In genomic region chr5:21426666-21427065, GRCm38 (mm10) we compare ENCODE assay signal across 13 mouse cellular contexts. TPM values are rescaled to one million over a fixed set of nuclear protein-coding genes. Genes with fewer than 3 reads are reported as not detected.
DNase-seq lines count a peak whose midpoint lies in the region; ATAC-seq and TF ChIP-seq lines count a peak whose summit lies in the region.
"Had no signal": no experiment of that assay in that cellular context is flagged by ENCODE, and none has a peak within 500 bp of the region (broad histone marks: within the 10 kb centered on the region; RNA-seq: fewer than 3 reads in every experiment).

No protein-coding gene starts in this region.

- no peak overlapping the region for H3K4me3 ChIP-seq in limb, embryonic 13.5 days
- no peak overlapping the region; the same call in 1 of the 2 replicates for H3K4me3 ChIP-seq in limb, embryonic 10.5 days
- peak overlapping the region; percentile 94; the same call in 1 of the 2 replicates for H3K4me3 ChIP-seq in E14TG2a.4 (replicated peaks; ENCODE audit: low read length)
- H3K4me3 ChIP-seq in embryonic facial prominence, embryonic 10.5 days, result peak overlapping the region; percentile 95
- H3K4me3 ChIP-seq in liver, embryonic 15.5 days (replicated peaks), result no peak overlapping the region

- TF ChIP-seq CTCF in E14TG2a.4 (conservative IDR thresholded peaks at IDR 0.05; ENCODE audit: low read length), result no peak

- DNase-seq in limb, embryonic 10.5 days (ENCODE audit: low spot score), result no peak
- DNase-seq in embryonic facial prominence, embryonic 10.5 days (ENCODE audit: low spot score), result no peak
- no peak for DNase-seq in gastrocnemius, adult 18-20 months (ENCODE audit: low spot score)
- no peak for DNase-seq in cerebellum, adult 9-10 months
- DNase-seq: cerebellum, postnatal 10 days; heart, postnatal 4 days; layer of hippocampus, adult 9-11 months; lung, postnatal 14 days; retina, postnatal 1 day had no signal

- H3K9me3 ChIP-seq in limb, embryonic 13.5 days, result no peaks in the 10 kb centered on the region
- no peaks in the 10 kb centered on the region for H3K9me3 ChIP-seq in limb, embryonic 10.5 days (replicated peaks)
- H3K9me3 ChIP-seq in E14TG2a.4 (ENCODE audit: low read length), result no peaks in the 10 kb centered on the region
- H3K9me3 ChIP-seq in embryonic facial prominence, embryonic 10.5 days, result no peaks in the 10 kb centered on the region
- H3K9me3 ChIP-seq in liver, embryonic 15.5 days (replicated peaks), result no peaks in the 10 kb centered on the region

- no peak for ATAC-seq in limb, embryonic 13.5 days (ENCODE audit: low FRiP score, low read depth)
- no peak for ATAC-seq in liver, embryonic 15.5 days (ENCODE audit: insufficient read depth)

- H3K27me3 ChIP-seq in limb, embryonic 13.5 days, result peaks cover 2% of the 10 kb centered on the region; the same call in 1 of the 2 replicates
- H3K27me3 ChIP-seq in limb, embryonic 10.5 days (ENCODE audit: low read depth, poor library complexity, severe bottlenecking), result no peaks in the 10 kb centered on the region
- H3K27me3 ChIP-seq in E14TG2a.4 (ENCODE audit: insufficient read depth, low read length), result peaks cover 4% of the 10 kb centered on the region; the same call in 1 of the 2 replicates
- H3K27me3 ChIP-seq in embryonic facial prominence, embryonic 10.5 days (replicated peaks; ENCODE audit: low read depth, poor library complexity, severe bottlenecking), result no peaks in the 10 kb centered on the region
- H3K27me3 ChIP-seq in liver, embryonic 15.5 days, result no peaks in the 10 kb centered on the region

- H3K4me1 ChIP-seq in limb, embryonic 13.5 days, result peaks cover 17% of the 10 kb centered on the region
- H3K4me1 ChIP-seq in limb, embryonic 10.5 days, result peaks cover 20% of the 10 kb centered on the region
- peaks cover 23% of the 10 kb centered on the region for H3K4me1 ChIP-seq in E14TG2a.4 (replicated peaks; ENCODE audit: low read depth, low read length)
- H3K4me1 ChIP-seq in embryonic facial prominence, embryonic 10.5 days, result peaks cover 20% of the 10 kb centered on the region
- H3K4me1 ChIP-seq in liver, embryonic 15.5 days (replicated peaks), result peaks cover 28% of the 10 kb centered on the region

- no peaks in the 10 kb centered on the region for H3K36me3 ChIP-seq in limb, embryonic 13.5 days
- H3K36me3 ChIP-seq in limb, embryonic 10.5 days, result no peaks in the 10 kb centered on the region
- peaks cover 16% of the 10 kb centered on the region for H3K36me3 ChIP-seq in E14TG2a.4 (ENCODE audit: insufficient read depth, low read length)
- H3K36me3 ChIP-seq in embryonic facial prominence, embryonic 10.5 days (replicated peaks), result no peaks in the 10 kb centered on the region
- H3K36me3 ChIP-seq in liver, embryonic 15.5 days (replicated peaks), result no peaks in the 10 kb centered on the region

- 0 out of 2 replicates have a peak overlapping the region, but pooled peaks have one; percentile 6 for H3K9ac ChIP-seq in limb, embryonic 13.5 days
- H3K9ac ChIP-seq in liver, embryonic 15.5 days, result no peak overlapping the region

- peak overlapping the region; percentile 99 for H3K4me2 ChIP-seq in limb, embryonic 13.5 days (replicated peaks)
- peak overlapping the region; percentile 94 for H3K4me2 ChIP-seq in liver, embryonic 15.5 days

- 92% methylated on average over 6 of the region's 6 CpGs for WGBS in limb, embryonic 13.5 days
- 93% methylated on average over 6 of the region's 6 CpGs for WGBS in limb, embryonic 10.5 days
- WGBS in embryonic facial prominence, embryonic 10.5 days, result 92% methylated on average over 6 of the region's 6 CpGs
- 89% methylated on average over 6 of the region's 6 CpGs for WGBS in liver, embryonic 15.5 days (ENCODE audit: insufficient replicate concordance)

- H3K27ac ChIP-seq in limb, embryonic 13.5 days, result no peak overlapping the region
- H3K27ac ChIP-seq in limb, embryonic 10.5 days, result no peak overlapping the region
- no peak overlapping the region for H3K27ac ChIP-seq in embryonic facial prominence, embryonic 10.5 days (replicated peaks)
- no peak overlapping the region for H3K27ac ChIP-seq in liver, embryonic 15.5 days (replicated peaks)
- H3K27ac ChIP-seq: kidney, postnatal 0 days had no signal

RNA-seq across cellular contexts. Expression of gene Fam185a, which starts 1.9 kb away (rescaled TPM):
- 5.0 and 5.1 TPM in 2 replicates for polyA plus RNA-seq in limb, embryonic 13.5 days (2015; fragmentation: Nextera tagmentation; extraction: Ambion mirVana)
- 6.9 and 8.1 TPM in 2 replicates for polyA plus RNA-seq in limb, embryonic 10.5 days (2016; fragmentation: Nextera tagmentation; extraction: Ambion mirVana)
- polyA plus RNA-seq in embryonic facial prominence, embryonic 10.5 days (2016; fragmentation: Nextera tagmentation; extraction: Ambion mirVana), result 6.0 and 7.2 TPM in 2 replicates
- polyA plus RNA-seq in liver, embryonic 15.5 days (2015; fragmentation: Nextera tagmentation; extraction: Ambion mirVana), result 2.7 and 3.0 TPM in 2 replicates
- total RNA-seq in gastrocnemius, adult 18-20 months (2021), result 10 to 100 TPM in 1 of 2 experiments, 1 to 10 TPM in 1; 8.8 to 10.7 TPM

RNA-seq across cellular contexts. Expression of gene Ccdc146, which starts 2.2 kb away (rescaled TPM):
- polyA plus RNA-seq in limb, embryonic 13.5 days (2015; fragmentation: Nextera tagmentation; extraction: Ambion mirVana), result 0.10 TPM in 1 of 2 replicates, not detected in the other
- not detected in 2 replicates for polyA plus RNA-seq in limb, embryonic 10.5 days (2016; fragmentation: Nextera tagmentation; extraction: Ambion mirVana)
- polyA plus RNA-seq in embryonic facial prominence, embryonic 10.5 days (2016; fragmentation: Nextera tagmentation; extraction: Ambion mirVana), result 0.16 TPM in 1 of 2 replicates, not detected in the other
- not detected in 2 replicates for polyA plus RNA-seq in liver, embryonic 15.5 days (2015; fragmentation: Nextera tagmentation; extraction: Ambion mirVana)
- total RNA-seq in gastrocnemius, adult 18-20 months (2021), result 1 to 10 TPM; 3.5 to 4.8 TPM

RNA-seq across cellular contexts. Expression of gene Fgl2, which starts 54.2 kb away (rescaled TPM):
- 0.64 and 0.91 TPM in 2 replicates for polyA plus RNA-seq in limb, embryonic 13.5 days (2015; fragmentation: Nextera tagmentation; extraction: Ambion mirVana)
- polyA plus RNA-seq in limb, embryonic 10.5 days (2016; fragmentation: Nextera tagmentation; extraction: Ambion mirVana), result 0.11 and 0.20 TPM in 2 replicates
- polyA plus RNA-seq in embryonic facial prominence, embryonic 10.5 days (2016; fragmentation: Nextera tagmentation; extraction: Ambion mirVana), result 0.49 and 1.1 TPM in 2 replicates
- 2.2 and 2.7 TPM in 2 replicates for polyA plus RNA-seq in liver, embryonic 15.5 days (2015; fragmentation: Nextera tagmentation; extraction: Ambion mirVana)
- total RNA-seq in gastrocnemius, adult 18-20 months (2021), result 1 to 10 TPM; 4.0 to 4.8 TPM

Comparison
In these comparisons a context has a peak if more than half of its experiments do, and no peak if none do; other contexts are left out.
1. H3K4me3 ChIP-seq: peak in E14TG2a.4 (single experiment) and embryonic facial prominence, embryonic 10.5 days (single experiment); none in limb, embryonic 13.5 days (single experiment), limb, embryonic 10.5 days (single experiment) and liver, embryonic 15.5 days (single experiment).